Mouse (Mus musculus) midbrain, embryonic 11.5 days (tissue): ENCODE measurements around the gene Dennd6b. TPM values are rescaled to one million over a fixed set of nuclear protein-coding genes. Genes with fewer than 3 reads are reported as not detected.

Experiments used
- ATAC-seq: fragments of 200-750 bp; cut with Nextera tagmentation; 2 replicates; pipeline ENCODE4 v1.8.0; 2017; ENCODE audit warnings: moderate TSS enrichment, moderate library complexity; ENCODE audit not compliant: low FRiP score
- DNase-seq: peaks from one replicate; pipeline ENCODE4 v3.0.0; 2015; ENCODE audit warnings: low spot score; ENCODE audit errors: missing footprints
- H3K27ac ChIP-seq: fragments of 300-500 bp; sonication (generic); 2 replicates; pipeline ENCODE4 v1.5.1; 2014; ENCODE audit warnings: low read depth, low read length
- H3K27me3 ChIP-seq: fragments of 300-500 bp; sonication (generic); 2 replicates; pipeline ENCODE4 v1.6.1; 2014; ENCODE audit warnings: mild to moderate bottlenecking, low read length, moderate library complexity, mixed read lengths; ENCODE audit not compliant: control insufficient read depth, insufficient read depth
- H3K36me3 ChIP-seq: fragments of 300-500 bp; sonication (generic); 2 replicates; pipeline ENCODE4 v1.6.1; 2014; ENCODE audit warnings: mild to moderate bottlenecking, low read length, moderate library complexity, mixed read lengths; ENCODE audit not compliant: control insufficient read depth, insufficient read depth
- H3K4me1 ChIP-seq: fragments of 300-500 bp; sonication (generic); 2 replicates; pipeline ENCODE4 v1.6.1; 2014; ENCODE audit warnings: low read length; ENCODE audit not compliant: control insufficient read depth, insufficient read depth
- H3K4me2 ChIP-seq: fragments of 300-500 bp; sonication (generic); 2 replicates; pipeline ENCODE4 v1.6.1; 2014; ENCODE audit warnings: mild to moderate bottlenecking, moderate library complexity
- H3K4me3 ChIP-seq: fragments of 300-500 bp; sonication (generic); 2 replicates; pipeline ENCODE4 v1.5.1; 2014; ENCODE audit warnings: low read depth, low read length
- H3K9ac ChIP-seq: fragments of 300-500 bp; sonication (generic); 2 replicates; pipeline ENCODE4 v1.6.1; 2014; ENCODE audit warnings: low read length
- H3K9me3 ChIP-seq: fragments of 300-500 bp; sonication (generic); 2 replicates; pipeline ENCODE4 v1.6.1; 2016; ENCODE audit warnings: low read length; ENCODE audit not compliant: control insufficient read depth
- WGBS: fragments of 180-500 bp; shearing (Covaris S2); extraction: QIAGEN DNeasy Blood & Tissue Kit; methylation state at CpG from one replicate; pipeline ENCODE4 v1.1.7; 2014; 5-methylcytosine and 5-hydroxymethylcytosine counted together
- polyA plus RNA-seq: library from polyadenylated mRNA; unstranded; fragments of >200 nt; fragmentation: Nextera tagmentation; extraction: Ambion mirVana; gene quantifications from 2 replicates; pipeline ENCODE4 v1.2.1, GENCODE M21; 2014

Dennd6b gene
- polyA plus RNA-seq, 1 experiment from 2014 or later: 26.6 TPM

GRCm38 (mm10) chr15:89184141-89184936 is 12.0 kb downstream of the Dennd6b start:
- H3K27me3 ChIP-seq: no peaks in the 10 kb centered on the region
- WGBS: 27% methylated on average over 5 of the region's 5 CpGs

DNA sequence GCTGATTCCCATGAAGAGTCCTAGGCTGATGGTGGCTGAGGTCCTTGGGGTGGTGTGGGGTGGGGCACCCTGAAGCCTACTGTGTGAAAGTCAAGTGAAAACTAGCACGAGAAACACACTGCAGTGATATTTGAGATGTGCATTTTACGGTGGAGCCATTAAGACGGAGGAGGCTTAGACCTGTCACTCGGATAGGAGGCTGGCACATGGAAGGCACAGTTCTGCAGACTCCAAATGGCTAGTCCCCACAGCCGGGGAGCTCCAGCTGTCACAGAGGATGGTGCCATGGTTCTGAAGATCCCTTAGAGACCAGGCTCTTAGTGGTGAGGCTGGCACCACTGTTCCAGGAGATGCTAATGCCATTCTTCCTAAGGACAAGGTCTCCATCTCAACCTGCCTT is 13.5 kb downstream of the Dennd6b start:
- Histone ChIP-seq H3K4me3 (no peak overlapping the region), H3K4me1 (peaks cover 37% of the 10 kb centered on the region), H3K27me3 (no peaks in the 10 kb centered on the region), H3K27ac (0 out of 2 replicates have a peak overlapping the region, but pooled peaks have one; percentile 25), H3K36me3 (no peaks in the 10 kb centered on the region), H3K9me3 (no peaks in the 10 kb centered on the region), H3K4me2 (no peak overlapping the region), H3K9ac (no peak overlapping the region)
- ATAC-seq (no peak), DNase-seq (no peak)
- 86% methylated on average over 5 of the region's 5 CpGs for WGBS

More at GRCm38 (mm10) chr15:89184141-89184936, 12.0 kb downstream of the Dennd6b start:
- Histone ChIP-seq H3K4me3 (no peak overlapping the region), H3K4me1 (peaks cover 22% of the 10 kb centered on the region), H3K9me3 (no peaks in the 10 kb centered on the region), H3K4me2 (no peak overlapping the region), H3K27ac (no peak overlapping the region), H3K36me3 (no peaks in the 10 kb centered on the region), H3K9ac (no peak overlapping the region)
- no peak for ATAC-seq
- DNase-seq: no peak

DNA sequence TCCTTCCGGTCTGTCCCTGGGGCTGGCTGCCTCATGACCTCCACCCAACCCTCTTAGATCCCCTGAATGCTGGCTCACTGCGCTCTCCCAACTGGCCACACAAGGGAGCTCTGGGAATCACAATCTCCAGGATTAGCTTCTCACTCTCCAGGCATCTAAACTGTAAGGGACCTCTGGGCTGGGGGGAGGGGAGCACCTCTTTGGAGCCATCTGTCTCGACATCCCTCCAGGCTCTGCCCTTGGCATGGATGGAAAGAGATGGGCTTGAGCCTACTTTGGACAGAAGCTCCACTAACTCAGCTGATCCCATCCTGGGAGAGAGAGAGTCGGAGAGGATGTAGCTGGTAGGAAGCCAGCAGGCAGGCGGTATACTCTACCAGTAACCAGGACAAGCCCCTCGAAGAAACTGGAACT is 14.0 kb downstream of the Dennd6b start:
- Histone ChIP-seq H3K27me3 (no peaks in the 10 kb centered on the region), H3K4me3 (no peak overlapping the region), H3K4me2 (no peak overlapping the region), H3K9ac (peak overlapping the region; percentile 16; the same call in 1 of the 2 replicates), H3K9me3 (no peaks in the 10 kb centered on the region), H3K27ac (0 out of 2 replicates have a peak overlapping the region, but pooled peaks have one; percentile 25), H3K4me1 (peaks cover 42% of the 10 kb centered on the region), H3K36me3 (no peaks in the 10 kb centered on the region)
- no peak for ATAC-seq
- 42% methylated on average over 6 of the region's 6 CpGs for WGBS
- peak; percentile 86 for DNase-seq

DNA sequence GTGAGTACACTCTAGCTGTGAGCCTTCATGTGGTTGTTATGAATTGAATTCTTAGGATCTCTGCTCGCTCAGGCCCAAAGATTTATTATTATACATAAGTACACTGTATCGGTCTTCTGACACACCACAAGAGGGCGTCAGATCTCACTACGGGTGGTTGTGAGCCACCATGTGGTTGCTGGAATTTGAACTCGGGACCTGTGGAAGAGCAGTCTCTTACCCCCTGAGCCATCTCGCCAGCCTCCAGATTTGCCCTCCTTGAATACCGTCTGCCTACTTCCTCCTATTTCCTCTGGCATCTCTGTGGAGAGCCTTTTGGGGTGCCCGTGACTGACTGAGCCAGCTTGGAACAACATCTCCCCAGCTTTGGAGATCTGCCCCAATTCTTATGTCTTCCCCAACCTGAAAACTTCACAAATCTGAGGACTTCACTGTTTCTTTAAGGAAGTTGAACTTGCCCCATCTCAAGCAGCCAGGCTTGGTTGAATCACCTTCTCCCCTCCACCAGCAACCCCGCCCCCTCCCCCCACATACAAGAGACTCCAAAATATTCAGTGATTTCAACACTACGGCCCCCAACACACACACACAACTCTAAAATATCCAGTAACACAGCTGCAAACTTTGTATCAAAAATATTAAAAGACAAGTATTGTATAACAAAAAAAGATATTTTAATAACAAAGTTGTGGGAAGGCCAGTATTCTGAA is 14.6 kb downstream of the Dennd6b start:
- H3K4me1 ChIP-seq: peaks cover 49% of the 10 kb centered on the region
- H3K4me3 ChIP-seq: no peak overlapping the region

GRCm38 (mm10) chr15:89180571-89181229 is 15.6 kb downstream of the Dennd6b start, which contains the start of gene Plxnb2:
Gene Plxnb2, minus strand, starts transcription at chr15:89180788.
- Histone ChIP-seq H3K36me3 (no peaks in the 10 kb centered on the region), H3K4me3 (peak within 1 kb of the TSS; percentile 69), H3K9ac (peak within 1 kb of the TSS; percentile 89), H3K4me1 (peaks cover 51% of the 10 kb centered on the region), H3K27ac (peak within 1 kb of the TSS; percentile 83), H3K27me3 (no peaks in the 10 kb centered on the region), H3K9me3 (no peaks in the 10 kb centered on the region), H3K4me2 (peak within 1 kb of the TSS; percentile 90)
- WGBS: 1% methylated on average over 60 of the region's 72 CpGs
- peak; percentile 98 for DNase-seq
- peak; percentile 92 for ATAC-seq

More for the DNA sequence above, 14.6 kb downstream of the Dennd6b start:
- no peaks in the 10 kb centered on the region for H3K36me3 ChIP-seq
- WGBS: 81% methylated on average over 10 of the region's 10 CpGs
- H3K27me3 ChIP-seq: no peaks in the 10 kb centered on the region
- peak overlapping the region; percentile 90; the same call in 1 of the 2 replicates for H3K4me2 ChIP-seq
- peak overlapping the region; percentile 89; the same call in 1 of the 2 replicates for H3K9ac ChIP-seq
- no peaks in the 10 kb centered on the region for H3K9me3 ChIP-seq
- no peak for ATAC-seq
- no peak overlapping the region for H3K27ac ChIP-seq
- DNase-seq: peak; percentile 84

GRCm38 (mm10) chr15:89180081-89180541 is 16.2 kb downstream of the Dennd6b start:
- ATAC-seq: peak; percentile 20
- Histone ChIP-seq H3K36me3 (no peaks in the 10 kb centered on the region), H3K4me3 (peak overlapping the region; percentile 69), H3K4me1 (peaks cover 55% of the 10 kb centered on the region), H3K9me3 (no peaks in the 10 kb centered on the region), H3K4me2 (peak overlapping the region; percentile 90), H3K27me3 (no peaks in the 10 kb centered on the region), H3K27ac (peak overlapping the region; percentile 83), H3K9ac (peak overlapping the region; percentile 89)
- peak; percentile 94 for DNase-seq
- under 1% methylated on average over 26 of the region's 26 CpGs for WGBS

- Histone ChIP-seq H3K9ac (peak overlapping the region; percentile 89), H3K4me2 (peak overlapping the region; percentile 90), H3K36me3 (no peaks in the 10 kb centered on the region), H3K27me3 (no peaks in the 10 kb centered on the region), H3K4me3 (peak overlapping the region; percentile 69), H3K27ac (peak overlapping the region; percentile 83), H3K4me1 (peaks cover 60% of the 10 kb centered on the region), H3K9me3 (no peaks in the 10 kb centered on the region)
- ATAC-seq (no peak), DNase-seq (no peak)
- 4% methylated on average over 6 of the region's 6 CpGs for WGBS
These were observed 16.7 kb downstream of the Dennd6b start for GRCm38 (mm10) chr15:89179630-89179964.

GRCm38 (mm10) chr15:89178954-89179629 is 17.2 kb downstream of the Dennd6b start:
- Histone ChIP-seq H3K4me2 (peak overlapping the region; percentile 90), H3K27me3 (no peaks in the 10 kb centered on the region), H3K36me3 (no peaks in the 10 kb centered on the region), H3K27ac (no peak overlapping the region; the same call in 1 of the 2 replicates), H3K9ac (peak overlapping the region; percentile 89), H3K4me3 (peak overlapping the region; percentile 69), H3K9me3 (no peaks in the 10 kb centered on the region), H3K4me1 (peaks cover 61% of the 10 kb centered on the region)
- DNase-seq (peak; percentile 92), ATAC-seq (no peak)
- WGBS: 3% methylated on average over 15 of the region's 16 CpGs
